Mouse (Mus musculus): ENCODE results near the gene Hemk1. TPM values are rescaled to one million over a fixed set of nuclear protein-coding genes. Genes with fewer than 3 reads are reported as not detected.

Hemk1 gene
- total and polyA plus RNA-seq, 2 experiments from 2014 or later: 4.8 to 12.3 TPM

DNA sequence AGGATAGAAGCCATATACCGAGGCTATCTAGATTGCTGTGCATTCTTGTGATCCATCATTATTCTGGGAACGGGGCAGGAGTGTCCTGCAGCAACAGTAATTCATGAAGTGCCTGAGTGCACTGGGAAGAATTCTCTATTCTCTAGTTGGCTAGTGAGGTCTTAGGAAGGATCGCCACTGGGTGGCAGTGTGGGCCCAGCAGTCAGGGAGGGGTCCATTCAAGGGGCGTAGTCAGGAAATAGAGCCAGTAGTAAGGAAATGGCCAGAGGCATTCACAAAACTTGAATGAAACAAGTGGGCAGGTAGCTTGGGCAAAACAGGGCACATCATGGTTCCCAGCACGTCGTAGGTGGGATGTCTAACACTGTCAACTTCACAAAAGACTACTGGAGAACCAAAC is 43.9 kb downstream of the Hemk1 start:
- Histone ChIP-seq H3K4me1 (ENCODE audit: control insufficient read depth, insufficient read depth) (peaks cover 16% of the 10 kb centered on the region), H3K27me3 (ENCODE audit: control insufficient read depth, insufficient read depth, low read length) (no peaks in the 10 kb centered on the region), H3K9me3 (replicated peaks; ENCODE audit: control insufficient read depth, low read length) (no peaks in the 10 kb centered on the region), H3K4me2 (ENCODE audit: low read depth, low read length) (no peak overlapping the region), H3K27ac (ENCODE audit: low read depth) (no peak overlapping the region), H3K4me3 (ENCODE audit: low read depth, low read length) (no peak overlapping the region), H3K9ac (replicated peaks; ENCODE audit: low read depth, low read length) (no peak overlapping the region), H3K36me3 (replicated peaks; ENCODE audit: control insufficient read depth, insufficient read depth, low read length) (no peaks in the 10 kb centered on the region)
- DNase-seq (ENCODE audit: low spot score): peak; percentile 80
- TF ChIP-seq CTCF (IDR thresholded peaks at IDR 0.05; ENCODE audit: low read depth): peak; percentile 99
- TF ChIP-seq EP300 (IDR thresholded peaks at IDR 0.05; ENCODE audit: low read depth): no peak
- WGBS: 4% methylated on average over 6 of the region's 6 CpGs
- no peak for ATAC-seq (ENCODE audit: insufficient read depth, low read depth)

DNA sequence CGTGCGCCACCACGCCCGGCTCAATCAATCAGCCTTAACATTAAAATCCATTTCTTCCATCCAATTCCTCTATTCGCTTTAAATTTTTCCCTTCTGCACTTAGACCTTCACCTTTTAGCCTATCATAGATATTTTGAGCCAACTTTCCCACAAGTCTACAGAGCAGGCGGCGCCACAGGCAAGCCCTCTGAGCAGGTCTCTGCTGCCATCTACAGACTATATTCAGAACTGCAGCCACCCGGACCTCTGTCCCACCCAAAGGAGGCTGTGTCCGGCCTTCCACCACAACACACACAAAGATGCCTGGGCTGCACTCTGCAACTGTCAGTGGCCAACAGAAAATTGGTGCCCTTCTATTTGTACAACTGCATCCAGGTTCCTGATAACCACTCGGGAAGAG is 47.3 kb downstream of the Hemk1 start:
- WGBS: 26% methylated on average over 10 of the region's 10 CpGs
- Histone ChIP-seq H3K4me1 (ENCODE audit: control insufficient read depth, insufficient read depth) (peaks cover 19% of the 10 kb centered on the region), H3K27me3 (ENCODE audit: control insufficient read depth, insufficient read depth, low read length) (no peaks in the 10 kb centered on the region), H3K4me2 (ENCODE audit: low read depth, low read length) (no peak overlapping the region), H3K27ac (ENCODE audit: low read depth) (no peak overlapping the region), H3K36me3 (replicated peaks; ENCODE audit: control insufficient read depth, insufficient read depth, low read length) (no peaks in the 10 kb centered on the region), H3K4me3 (ENCODE audit: low read depth, low read length) (no peak overlapping the region), H3K9me3 (replicated peaks; ENCODE audit: control insufficient read depth, low read length) (no peaks in the 10 kb centered on the region), H3K9ac (replicated peaks; ENCODE audit: low read depth, low read length) (no peak overlapping the region)
- ATAC-seq (ENCODE audit: insufficient read depth, low read depth): peak; percentile 22; the same call in 1 of the 2 replicates
- DNase-seq (ENCODE audit: low spot score): peak; percentile 84
- TF ChIP-seq CTCF (IDR thresholded peaks at IDR 0.05; ENCODE audit: low read depth) (peak; percentile 96), EP300 (IDR thresholded peaks at IDR 0.05; ENCODE audit: low read depth) (no peak)

DNA sequence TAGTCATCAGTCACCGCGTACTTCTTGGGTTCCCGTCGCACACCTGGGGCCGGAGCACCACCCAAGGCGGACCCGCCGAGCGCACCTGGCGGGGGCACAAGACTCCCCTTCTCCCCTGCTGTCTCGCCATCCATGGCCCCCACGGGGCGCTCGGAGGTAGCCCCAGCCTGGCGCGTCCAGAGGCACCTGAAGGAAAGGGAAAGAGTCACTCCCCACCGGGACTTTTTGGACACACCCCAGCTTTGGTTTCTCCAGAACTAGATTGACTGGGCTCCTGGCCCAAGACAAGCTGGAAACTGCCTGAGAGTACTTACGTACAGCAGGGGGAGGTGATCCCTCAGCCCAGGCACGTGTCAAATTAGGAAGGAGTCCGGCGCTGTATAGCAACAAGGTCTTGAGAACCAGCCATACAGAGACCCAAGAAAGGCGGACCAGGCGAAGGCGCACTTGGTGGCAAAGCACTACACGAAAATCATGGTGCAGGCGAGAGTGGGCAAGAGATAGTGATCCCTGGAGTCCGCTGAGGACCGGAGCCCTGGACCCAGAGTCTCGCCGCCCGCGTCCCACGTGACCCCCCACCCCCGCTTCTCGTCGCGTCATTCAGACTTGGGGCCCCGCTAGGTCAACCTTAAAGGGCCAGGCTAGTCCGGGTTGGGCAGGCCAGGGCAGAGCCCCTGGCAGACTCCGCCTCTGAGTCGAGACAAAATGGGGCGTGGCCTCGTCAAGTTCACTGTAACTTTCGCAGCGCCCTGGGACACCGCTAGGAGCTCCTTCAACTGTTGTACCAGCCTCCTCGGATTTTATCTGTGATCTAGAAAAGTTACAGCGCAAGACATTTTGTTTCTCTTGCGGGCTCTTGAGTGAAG is 48.7 kb downstream of the Hemk1 start, which contains the start of gene Mapkapk3:
Mapkapk3 (minus strand) TSS at position 667 of the 866 bp plus-strand sequence.
- peak; percentile 96 for DNase-seq (ENCODE audit: low spot score)
- Histone ChIP-seq H3K27ac (ENCODE audit: low read depth) (peak within 1 kb of the TSS; percentile 69), H3K9me3 (replicated peaks; ENCODE audit: control insufficient read depth, low read length) (no peaks in the 10 kb centered on the region), H3K9ac (replicated peaks; ENCODE audit: low read depth, low read length) (peak within 1 kb of the TSS; percentile 61), H3K4me2 (ENCODE audit: low read depth, low read length) (peak within 1 kb of the TSS; percentile 66), H3K27me3 (ENCODE audit: control insufficient read depth, insufficient read depth, low read length) (no peaks in the 10 kb centered on the region), H3K4me1 (ENCODE audit: control insufficient read depth, insufficient read depth) (peaks cover 12% of the 10 kb centered on the region; the same call in 1 of the 2 replicates), H3K36me3 (replicated peaks; ENCODE audit: control insufficient read depth, insufficient read depth, low read length) (no peaks in the 10 kb centered on the region), H3K4me3 (ENCODE audit: low read depth, low read length) (peak within 1 kb of the TSS; percentile 61)
- TF ChIP-seq CTCF (IDR thresholded peaks at IDR 0.05; ENCODE audit: low read depth): peak; percentile 35
- TF ChIP-seq EP300 (IDR thresholded peaks at IDR 0.05; ENCODE audit: low read depth): no peak
- WGBS: 3% methylated on average over 49 of the region's 49 CpGs
- ATAC-seq (ENCODE audit: insufficient read depth, low read depth): peak; percentile 91

DNA sequence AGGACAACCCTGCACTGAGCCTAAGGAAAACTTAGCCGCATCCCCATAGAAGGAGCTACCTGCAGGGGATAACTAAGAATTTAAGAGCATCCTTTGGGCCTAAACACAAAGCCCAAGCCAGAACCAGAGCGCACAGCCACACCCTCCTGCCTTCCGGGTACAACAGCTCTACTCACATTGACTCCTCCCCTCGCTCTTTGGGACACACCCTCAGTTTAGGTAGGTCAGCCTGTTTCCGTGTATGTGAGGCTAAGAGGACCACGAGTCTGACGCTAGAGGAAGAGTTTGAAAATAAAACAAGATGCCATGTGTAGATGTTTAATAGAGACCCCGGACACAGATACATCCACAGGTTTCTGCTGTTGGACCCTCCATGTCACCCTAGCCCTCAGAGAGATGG is 49.4 kb downstream of the Hemk1 start:
- Histone ChIP-seq H3K4me2 (ENCODE audit: low read depth, low read length) (peak overlapping the region; percentile 66), H3K27me3 (ENCODE audit: control insufficient read depth, insufficient read depth, low read length) (no peaks in the 10 kb centered on the region), H3K27ac (ENCODE audit: low read depth) (peak overlapping the region; percentile 69; the same call in 1 of the 2 replicates), H3K9ac (replicated peaks; ENCODE audit: low read depth, low read length) (peak overlapping the region; percentile 61; the same call in 1 of the 2 replicates), H3K4me1 (ENCODE audit: control insufficient read depth, insufficient read depth) (peaks cover 12% of the 10 kb centered on the region; the same call in 1 of the 2 replicates), H3K36me3 (replicated peaks; ENCODE audit: control insufficient read depth, insufficient read depth, low read length) (no peaks in the 10 kb centered on the region), H3K9me3 (replicated peaks; ENCODE audit: control insufficient read depth, low read length) (no peaks in the 10 kb centered on the region), H3K4me3 (ENCODE audit: low read depth, low read length) (peak overlapping the region; percentile 61)
- DNase-seq (ENCODE audit: low spot score): no peak
- no peak for ATAC-seq (ENCODE audit: insufficient read depth, low read depth)
- TF ChIP-seq CTCF (IDR thresholded peaks at IDR 0.05; ENCODE audit: low read depth): no peak
- TF ChIP-seq EP300 (IDR thresholded peaks at IDR 0.05; ENCODE audit: low read depth): no peak
- WGBS: 53% methylated on average over 8 of the region's 8 CpGs

DNA sequence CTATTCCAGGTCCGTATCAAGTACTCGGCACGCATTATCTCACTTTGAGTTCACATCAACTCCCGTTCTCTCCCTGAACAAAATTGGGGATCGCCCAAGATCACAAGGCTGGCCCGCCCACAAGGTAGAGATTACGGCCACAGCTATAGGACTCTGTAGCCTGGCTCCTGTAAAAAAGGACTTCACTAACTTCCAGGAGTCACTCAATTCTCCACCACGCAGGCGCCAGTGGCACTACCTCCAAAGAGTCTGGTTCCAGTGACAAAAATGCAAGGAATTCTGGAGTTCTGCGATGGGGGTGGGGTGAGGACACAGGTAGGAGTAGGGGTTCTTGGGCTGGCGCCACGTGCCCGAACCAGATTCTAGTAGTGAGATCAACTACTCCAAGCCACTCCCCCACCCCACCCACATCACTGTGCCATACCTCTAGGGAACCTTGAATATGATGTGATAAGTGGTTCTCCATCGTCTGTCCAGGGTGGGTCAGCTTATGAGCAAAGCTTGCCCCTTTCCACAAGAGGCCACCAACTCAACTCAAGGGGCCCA is 50.0 kb downstream of the Hemk1 start:
- no peaks in the 10 kb centered on the region for H3K27me3 ChIP-seq (ENCODE audit: control insufficient read depth, insufficient read depth, low read length)
- H3K4me1 ChIP-seq (ENCODE audit: control insufficient read depth, insufficient read depth): peaks cover 12% of the 10 kb centered on the region; the same call in 1 of the 2 replicates
- H3K9me3 ChIP-seq (replicated peaks; ENCODE audit: control insufficient read depth, low read length): no peaks in the 10 kb centered on the region
- H3K9ac ChIP-seq (replicated peaks; ENCODE audit: low read depth, low read length): no peak overlapping the region
- no peak for TF ChIP-seq EP300 (IDR thresholded peaks at IDR 0.05; ENCODE audit: low read depth)
- TF ChIP-seq CTCF (IDR thresholded peaks at IDR 0.05; ENCODE audit: low read depth): no peak
- no peak overlapping the region for H3K4me3 ChIP-seq (ENCODE audit: low read depth, low read length)
- H3K36me3 ChIP-seq (replicated peaks; ENCODE audit: control insufficient read depth, insufficient read depth, low read length): no peaks in the 10 kb centered on the region
- peak overlapping the region; percentile 66; the same call in 1 of the 2 replicates for H3K4me2 ChIP-seq (ENCODE audit: low read depth, low read length)
- WGBS: 76% methylated on average over 14 of the region's 14 CpGs
- H3K27ac ChIP-seq (ENCODE audit: low read depth): no peak overlapping the region
- DNase-seq (ENCODE audit: low spot score) (no peak), ATAC-seq (ENCODE audit: insufficient read depth, low read depth) (no peak)
